Mouse (Mus musculus) inflammation-experienced regulatory T-cells, adult 6 months (primary cell): ENCODE measurements around the gene Fxyd4. TPM values are rescaled to one million over a fixed set of nuclear protein-coding genes. Genes with fewer than 3 reads are reported as not detected.

ENCODE experiments used
- ATAC-seq: one replicate; pipeline ENCODE4 v1.8.0; 2017
- polyA plus RNA-seq, 3 experiments: library from polyadenylated mRNA; unstranded; fragments of 100-300 nt; shearing (Covaris generic); gene quantifications; one replicate each; pipeline ENCODE4 v1.2.1; 2017

Gene Fxyd4
- polyA plus RNA-seq: 10 to 100 TPM in 2 of 3 experiments, 1 to 10 TPM in 1; 6.1 to 16.1 (median 10.9) TPM

DNA sequence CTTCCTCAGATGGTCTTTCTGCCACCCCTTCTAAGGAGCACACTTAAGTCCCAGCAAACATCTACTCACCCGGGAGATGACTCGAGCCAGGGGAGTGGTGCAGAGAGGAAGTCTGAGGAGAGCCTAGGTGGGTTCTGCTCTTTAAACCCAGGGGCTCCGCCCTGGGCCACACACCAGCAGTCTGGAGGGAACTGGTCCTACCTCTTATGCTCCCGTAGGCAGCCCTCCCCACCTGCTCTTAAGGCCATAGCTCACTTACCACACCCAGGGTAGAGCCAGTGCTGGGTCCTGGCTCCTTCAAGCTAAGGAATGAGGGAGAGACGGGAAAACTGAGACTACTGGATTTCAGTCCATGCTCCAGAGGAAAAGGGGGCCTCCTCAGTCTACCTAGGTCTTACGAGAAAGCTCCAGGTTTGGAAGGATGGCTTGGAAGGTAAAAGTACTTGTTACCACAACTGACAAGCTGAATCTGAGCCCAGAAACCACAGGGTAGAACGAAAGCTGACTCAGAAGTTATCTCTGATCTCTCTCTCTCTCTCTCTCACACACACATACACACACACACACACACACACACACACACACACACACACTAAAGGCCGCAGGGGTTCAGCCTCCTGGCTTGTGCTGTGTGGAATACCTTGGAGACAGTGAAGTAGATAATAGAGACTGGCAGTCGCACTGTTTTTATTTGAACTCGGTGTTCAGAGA lies at the start of gene Fxyd4:
TSS of gene Fxyd4 (minus strand) at position 471 of the 711 bp plus-strand sequence.
- peak; percentile 62 for ATAC-seq

DNA sequence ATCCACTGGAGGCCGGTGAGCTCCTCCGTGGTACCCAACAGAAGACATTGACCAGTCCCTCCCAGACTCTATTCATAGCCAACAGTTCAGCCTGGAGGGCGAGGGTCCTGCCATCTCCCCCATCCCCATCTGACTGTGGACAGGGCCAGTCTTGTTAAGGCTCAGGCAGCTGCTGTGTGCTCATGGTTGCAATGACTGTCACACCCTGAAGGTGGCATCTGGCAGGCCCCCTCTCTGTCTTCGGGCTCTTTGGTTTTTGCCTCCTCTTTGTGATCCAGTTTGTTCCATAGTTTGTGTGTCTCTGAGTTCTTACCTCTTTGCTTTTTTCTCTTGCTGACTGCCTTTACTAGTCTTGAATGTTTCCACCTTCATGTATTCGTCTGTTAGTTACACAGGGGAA lies 49.7 kb upstream of the Fxyd4 start:
- ATAC-seq: no peak

DNA sequence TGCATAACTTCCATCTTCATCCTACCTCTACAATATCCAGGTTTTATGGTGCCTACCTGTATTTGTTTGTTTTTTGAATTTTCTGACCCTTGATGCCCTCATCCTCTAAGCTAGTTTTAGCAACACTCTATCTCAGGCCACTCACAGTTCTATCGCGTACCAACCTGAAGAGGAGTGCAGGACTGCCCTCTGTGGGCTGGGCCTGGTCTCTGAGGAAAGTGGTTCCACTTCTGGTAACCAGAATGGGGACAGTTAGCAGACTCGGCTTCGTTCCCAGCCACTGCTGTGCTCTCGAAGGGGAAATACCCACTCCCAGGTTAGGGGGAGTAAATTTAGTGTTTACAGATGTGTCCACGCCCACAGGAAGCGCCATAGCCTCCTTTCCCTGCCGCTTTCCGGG lies 29.2 kb upstream of the Fxyd4 start:
- ATAC-seq: no peak

DNA sequence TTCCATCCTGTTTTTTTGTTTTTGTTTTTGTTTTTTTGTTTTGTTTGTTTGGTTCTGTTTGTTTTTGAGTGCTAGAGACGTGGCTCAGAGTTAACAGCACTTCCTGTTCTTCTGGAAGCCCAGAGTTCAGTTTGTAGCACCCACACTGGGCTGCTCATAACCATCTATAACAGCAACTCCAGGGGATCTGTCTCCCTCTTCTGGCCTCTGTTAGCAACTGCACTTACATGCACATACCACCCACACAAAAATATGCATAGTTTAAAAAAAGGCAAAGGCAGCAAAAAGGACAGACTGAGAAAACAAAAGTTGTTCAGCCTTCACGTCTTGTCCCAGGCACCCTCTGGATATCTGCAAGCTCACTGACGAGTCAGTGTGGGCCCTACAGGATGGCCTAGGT lies 25.7 kb upstream of the Fxyd4 start:
- no peak for ATAC-seq

DNA sequence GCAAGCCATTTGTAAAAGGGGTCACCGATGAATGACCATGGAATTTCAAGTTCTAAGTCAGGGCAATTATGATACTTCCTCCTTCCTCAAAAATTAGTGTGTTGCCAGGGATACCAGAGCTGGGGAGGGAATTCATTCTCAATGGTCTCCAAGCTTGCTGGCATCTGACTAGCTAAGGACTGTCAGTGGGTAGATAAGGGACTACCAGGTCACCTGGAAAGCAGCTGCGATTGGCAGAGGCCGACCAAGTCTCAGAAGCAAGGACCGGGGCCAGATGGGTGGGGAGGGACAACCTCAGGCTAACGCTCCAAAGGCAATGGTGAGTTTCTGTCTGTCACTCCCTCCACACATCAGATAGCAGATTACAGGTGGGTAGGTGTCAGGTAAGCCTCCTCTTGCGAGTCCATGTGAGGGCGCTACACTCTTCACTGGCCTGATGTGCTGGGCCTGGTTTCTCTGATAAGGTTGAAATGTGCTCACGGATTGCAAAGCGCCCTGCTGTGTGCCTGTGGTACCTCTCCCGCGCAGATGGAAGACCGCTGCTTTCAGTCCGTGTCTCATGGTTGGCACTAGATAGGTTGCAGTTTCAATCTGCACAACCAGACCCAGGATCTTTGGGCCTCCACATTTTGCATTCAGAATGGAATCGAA lies 19.5 kb upstream of the Fxyd4 start:
- no peak for ATAC-seq

DNA sequence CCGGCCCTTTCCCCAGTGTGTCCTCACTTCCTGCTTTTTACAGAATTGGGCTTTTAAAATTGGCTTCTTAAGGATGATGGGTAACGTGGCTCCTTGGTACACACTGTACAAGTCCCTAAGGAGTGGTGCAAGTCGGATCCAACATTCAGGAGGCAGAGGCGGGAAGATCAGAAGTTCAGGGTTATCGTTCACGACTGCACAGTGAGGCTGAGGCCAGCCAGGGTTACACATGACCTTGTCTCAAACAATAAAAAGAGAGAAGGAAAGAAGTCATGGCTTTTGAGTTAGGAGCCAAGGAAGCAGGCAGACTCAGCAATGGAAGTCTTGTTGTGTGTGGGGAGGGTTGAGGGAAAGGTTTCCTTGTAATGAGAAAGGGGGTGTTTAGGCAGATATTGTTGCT lies 18.7 kb upstream of the Fxyd4 start:
- ATAC-seq: no peak

DNA sequence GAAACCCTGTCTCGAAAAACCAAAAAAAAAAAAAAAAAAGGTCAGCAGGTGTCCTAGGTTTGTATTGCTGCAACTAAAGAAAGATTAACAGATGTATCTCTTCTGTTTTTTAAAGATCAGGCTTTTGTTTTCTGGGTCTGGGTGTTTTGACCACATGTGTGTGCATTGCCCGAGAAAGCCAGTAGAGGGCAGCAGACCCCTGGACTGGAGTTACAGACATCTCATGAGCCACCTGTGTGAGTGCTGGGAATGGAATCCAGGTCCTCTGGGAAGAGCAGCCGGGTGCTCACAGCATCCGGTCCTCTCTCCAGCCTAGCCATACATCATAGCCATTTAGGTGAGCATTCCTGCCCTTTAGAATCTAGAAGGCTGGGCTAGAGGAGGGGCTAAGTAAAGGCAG lies 14.8 kb upstream of the Fxyd4 start:
- ATAC-seq: no peak

DNA sequence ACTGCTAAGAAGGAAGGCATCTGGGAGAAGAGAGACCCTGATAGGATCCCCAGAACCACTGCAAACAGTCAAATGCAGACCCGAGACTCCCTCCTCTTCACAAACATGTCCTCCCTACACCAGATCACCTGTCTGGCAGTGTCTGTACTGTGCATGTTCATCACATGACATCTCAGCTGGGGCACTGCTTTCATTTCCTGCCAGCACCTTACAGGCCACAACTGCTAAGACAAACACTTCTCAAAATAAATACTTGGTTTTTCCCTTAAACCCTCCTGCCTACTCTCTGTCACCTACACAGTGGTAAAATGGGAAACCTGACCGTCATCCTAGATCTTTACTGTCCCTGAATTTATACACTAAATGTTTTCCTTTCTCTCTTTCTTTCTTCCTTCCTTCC lies 6.4 kb upstream of the Fxyd4 start:
- ATAC-seq: peak; percentile 28

DNA sequence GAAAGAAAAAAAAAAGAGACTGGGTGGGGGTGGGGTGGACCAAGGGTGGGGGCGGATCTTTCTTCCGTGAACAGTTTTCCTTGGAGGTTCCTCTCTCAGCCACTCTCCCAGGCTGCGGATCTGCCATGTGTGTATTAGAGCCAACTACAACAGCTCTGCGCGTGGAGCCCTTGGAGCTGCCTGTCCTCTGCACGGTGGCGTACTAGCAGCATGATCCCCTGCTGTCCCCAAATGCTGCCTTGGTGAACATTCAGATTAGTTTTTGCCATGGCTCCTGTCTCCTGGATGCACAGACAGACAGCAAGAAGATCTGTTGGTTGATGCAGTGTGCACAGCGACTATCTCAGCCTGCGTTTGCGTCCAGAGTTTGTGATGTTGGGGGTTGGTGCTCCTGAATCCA lies 5.3 kb upstream of the Fxyd4 start:
- no peak for ATAC-seq

DNA sequence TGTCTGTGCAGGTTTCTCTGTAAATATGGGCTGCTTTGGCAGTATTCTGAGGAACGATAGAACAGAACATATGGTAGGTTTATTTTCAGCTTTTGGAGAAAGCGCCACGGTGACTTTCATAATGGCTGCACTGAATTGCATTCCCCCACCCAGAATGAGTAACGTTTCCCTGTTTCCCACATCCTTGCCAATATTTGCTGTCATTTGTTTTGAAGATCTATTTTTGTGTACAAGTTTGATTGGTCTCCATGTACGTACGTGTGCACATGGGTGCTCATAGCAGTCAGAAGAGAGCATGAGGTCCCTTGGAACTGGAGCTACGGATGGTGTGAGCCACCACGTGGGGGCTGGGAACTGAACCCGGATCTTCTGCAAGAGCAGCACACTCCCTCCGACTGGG lies 1.5 kb upstream of the Fxyd4 start:
- no peak for ATAC-seq

DNA sequence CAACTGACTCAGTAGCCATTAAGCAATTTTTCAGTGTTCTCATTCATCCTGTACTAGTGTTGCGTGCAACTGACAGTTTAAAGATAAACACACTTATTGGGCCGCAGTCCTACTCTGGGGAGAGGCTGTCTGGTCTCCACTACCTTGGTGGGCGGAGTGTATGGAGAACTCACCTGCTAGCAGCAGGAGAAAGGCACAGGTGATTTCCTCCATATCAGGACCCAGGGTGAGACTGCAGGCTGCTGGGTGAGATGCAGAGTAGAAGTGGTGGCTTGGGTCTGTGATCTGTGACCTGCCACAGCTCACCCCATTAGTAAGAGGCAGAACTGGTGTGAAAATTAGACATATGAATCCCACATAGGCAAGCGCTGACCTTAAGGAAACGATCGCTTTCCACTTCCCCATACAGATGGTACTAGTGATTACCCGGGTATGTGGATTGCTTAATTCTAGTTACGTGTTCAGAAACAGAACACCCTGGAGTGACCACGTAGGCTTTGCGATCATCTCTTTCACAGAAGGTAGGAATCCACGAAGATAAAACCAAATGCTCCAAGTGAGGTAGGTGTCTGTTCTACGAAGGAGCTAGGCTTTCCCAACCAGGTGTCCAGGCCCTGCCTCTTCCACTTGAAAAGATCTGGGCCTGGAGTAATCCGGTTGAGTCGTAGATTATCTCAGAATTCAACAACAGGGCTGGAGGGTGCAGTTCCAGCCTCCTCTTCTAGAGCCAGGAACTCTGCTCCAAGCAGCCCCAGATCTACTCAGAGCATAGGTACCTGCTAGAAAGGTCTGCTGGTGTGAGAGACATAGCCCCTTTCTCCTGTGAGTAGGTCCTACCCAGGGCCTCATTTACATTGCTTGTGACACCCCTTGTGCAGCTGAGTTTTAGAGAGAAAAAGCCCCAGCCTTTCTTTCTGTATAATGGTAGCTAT lies 1.5 kb downstream of the Fxyd4 start:
- no peak for ATAC-seq

DNA sequence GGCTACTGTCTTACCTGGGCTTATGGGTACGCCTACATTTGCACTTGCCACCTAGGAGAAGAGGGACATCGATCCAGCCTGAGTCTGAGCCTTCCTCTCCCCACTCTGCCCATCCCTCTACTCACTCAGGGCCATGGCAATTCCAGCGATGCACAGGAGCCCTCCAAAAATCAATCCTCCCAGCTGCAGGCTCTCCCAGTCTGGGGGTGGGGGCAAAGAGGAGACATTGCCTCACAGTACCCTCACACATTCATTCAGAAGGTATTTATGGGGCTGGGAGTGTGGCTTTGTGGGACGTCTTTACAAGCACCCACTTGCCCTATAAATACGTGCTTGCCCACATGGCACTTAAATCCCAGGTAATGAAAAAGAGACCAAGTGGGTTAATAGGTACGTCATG lies 3.2 kb downstream of the Fxyd4 start:
- ATAC-seq: no peak

DNA sequence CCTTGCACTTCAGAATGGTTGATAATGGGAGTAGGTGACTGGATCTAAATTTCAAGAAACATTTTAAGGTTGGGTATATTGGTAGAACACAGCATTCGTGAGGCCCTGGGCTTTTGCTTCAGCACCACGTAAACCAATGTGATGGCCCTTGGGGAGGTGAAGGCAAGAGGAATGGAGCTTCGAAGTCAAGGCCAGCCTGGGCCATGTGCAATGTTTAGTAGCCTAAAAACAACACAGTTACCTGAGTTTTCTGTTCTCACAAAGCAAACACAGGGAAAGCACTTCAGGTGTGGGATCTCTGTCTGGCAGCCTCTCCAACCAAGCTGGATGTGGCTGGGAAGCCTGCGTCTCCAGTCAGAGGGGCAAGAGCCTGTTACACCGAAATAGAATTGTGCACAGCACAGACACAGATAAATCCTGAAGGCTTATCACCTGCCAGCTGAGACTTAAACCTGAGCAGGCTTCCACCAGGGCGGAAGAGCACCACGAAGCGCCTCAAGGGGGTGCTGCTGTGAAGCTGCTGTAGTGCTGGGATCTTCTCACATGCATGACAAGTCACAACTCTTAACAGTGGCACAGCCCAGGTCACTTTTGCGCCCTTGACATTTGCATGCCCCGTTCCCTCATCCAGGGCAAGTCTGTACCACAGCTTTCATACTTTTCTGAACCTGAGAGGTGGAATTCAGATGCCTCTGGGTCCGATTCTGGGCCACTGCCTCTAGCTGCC lies 5.0 kb downstream of the Fxyd4 start:
- ATAC-seq: no peak

DNA sequence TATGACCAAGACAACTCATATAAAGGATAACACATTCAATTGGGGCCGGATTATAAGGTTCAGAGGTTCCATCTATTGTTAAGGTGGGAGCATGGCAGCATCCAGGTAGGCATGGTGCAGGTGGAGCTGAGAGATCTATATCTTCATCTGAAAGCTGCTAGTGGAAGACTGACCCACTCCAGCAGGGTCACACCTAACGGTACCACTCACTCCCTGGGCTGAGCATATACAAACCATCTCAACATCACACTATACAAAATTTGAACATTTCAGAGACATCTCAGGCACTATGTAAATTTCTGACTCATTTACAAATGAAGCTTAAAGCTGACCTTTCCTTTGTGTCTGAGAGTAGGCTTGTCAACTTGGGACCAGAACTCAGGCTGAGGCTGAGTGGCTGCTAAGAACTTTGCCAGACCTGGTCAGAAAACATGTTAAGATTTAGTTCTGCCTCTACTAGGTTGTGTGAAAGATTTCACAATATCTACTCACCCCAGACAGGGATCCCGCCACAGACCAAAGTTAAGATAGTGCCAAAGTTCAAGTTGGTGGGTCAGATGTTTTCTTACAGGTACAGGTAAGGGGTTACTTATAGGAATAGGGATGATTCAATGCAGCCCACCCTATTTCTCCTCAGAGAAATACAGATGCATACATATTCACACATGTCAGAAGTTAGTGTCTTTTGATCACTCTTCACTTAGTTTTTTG lies 7.4 kb downstream of the Fxyd4 start:
- ATAC-seq: no peak

DNA sequence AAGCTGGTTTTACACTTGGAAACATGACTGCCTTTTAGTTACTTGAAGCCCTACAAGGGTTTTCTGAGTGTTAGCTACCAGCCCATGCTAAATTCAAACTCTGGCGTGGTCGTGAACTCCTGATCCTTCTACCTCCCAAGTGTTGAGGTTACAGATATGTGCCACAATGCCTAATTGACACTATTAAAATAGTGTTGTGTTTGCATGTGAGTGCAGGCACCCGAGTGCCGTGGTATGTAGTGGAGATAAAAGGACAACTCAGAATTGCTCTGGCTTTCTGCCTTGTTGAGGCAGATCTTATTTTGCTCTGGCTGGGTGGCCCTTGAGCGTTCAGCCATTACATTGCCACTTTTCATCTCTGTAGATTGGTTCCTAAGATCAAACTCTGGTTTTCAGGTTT lies 8.7 kb downstream of the Fxyd4 start:
- no peak for ATAC-seq

DNA sequence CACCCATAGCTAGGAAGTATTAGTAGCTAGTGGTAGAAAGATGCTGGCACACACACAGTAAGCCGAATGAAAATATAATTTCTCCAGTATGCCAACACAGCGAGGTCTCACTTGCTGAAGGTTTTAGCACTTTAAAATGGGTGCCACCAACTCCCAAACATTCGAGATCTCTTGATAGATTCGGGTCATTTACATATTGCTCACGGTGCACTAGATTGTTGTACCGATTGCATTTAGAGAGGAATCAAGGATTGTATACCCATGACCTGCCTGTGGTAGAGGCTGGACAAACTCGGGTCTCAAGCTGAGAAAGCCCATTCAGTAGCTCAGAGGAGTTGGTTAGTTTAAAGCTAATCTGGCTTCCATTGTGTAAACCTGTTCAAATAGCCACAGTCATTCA lies 9.5 kb downstream of the Fxyd4 start:
- no peak for ATAC-seq

DNA sequence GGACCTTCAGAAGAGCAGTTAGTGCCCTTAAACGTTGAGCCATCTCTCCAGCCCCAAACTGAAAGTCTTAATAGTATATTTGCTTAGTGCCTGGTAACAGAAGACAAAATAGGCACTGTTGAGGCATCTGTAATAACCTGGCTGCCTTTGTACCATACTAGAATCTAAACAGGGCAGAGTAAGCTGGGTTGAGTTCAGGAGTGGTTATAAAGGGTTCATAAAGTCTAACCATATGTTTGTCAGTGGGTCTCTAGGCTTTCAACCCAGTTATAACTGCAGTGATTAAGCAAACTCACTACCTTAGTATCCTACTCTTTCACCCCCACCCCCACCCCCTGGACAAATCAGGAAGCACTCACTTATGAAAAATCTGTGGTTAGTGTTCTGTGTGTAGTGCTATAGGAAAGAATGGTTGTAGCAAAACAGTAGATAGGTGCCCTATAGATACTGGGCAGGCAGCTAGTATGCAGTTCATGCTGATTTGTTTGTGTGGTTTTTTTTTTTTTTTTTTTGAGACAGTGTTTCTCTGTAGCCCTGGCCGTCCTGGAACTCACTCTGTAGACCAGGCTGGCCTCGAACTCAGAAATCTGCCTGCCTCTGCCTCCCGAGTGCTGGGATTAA lies 10.5 kb downstream of the Fxyd4 start:
- no peak for ATAC-seq

DNA sequence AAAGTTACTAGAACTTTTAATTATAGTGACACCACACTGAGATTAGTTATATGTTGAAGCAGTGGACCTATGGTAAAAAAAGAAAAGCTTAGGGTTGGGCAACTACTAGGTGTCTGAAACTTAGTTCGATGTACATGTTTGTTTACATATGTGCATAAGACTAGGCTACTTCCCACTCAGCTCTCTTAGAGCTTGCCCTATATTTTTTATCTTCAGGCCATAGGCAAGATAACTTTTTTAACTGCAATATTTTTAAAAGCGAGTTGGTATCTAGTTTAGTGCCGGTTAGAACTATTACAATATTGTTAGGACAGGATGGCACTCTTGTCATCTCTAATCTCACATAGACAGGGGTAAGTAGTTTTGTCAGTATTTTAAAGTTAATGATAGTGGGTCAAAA lies 15.5 kb downstream of the Fxyd4 start:
- no peak for ATAC-seq

DNA sequence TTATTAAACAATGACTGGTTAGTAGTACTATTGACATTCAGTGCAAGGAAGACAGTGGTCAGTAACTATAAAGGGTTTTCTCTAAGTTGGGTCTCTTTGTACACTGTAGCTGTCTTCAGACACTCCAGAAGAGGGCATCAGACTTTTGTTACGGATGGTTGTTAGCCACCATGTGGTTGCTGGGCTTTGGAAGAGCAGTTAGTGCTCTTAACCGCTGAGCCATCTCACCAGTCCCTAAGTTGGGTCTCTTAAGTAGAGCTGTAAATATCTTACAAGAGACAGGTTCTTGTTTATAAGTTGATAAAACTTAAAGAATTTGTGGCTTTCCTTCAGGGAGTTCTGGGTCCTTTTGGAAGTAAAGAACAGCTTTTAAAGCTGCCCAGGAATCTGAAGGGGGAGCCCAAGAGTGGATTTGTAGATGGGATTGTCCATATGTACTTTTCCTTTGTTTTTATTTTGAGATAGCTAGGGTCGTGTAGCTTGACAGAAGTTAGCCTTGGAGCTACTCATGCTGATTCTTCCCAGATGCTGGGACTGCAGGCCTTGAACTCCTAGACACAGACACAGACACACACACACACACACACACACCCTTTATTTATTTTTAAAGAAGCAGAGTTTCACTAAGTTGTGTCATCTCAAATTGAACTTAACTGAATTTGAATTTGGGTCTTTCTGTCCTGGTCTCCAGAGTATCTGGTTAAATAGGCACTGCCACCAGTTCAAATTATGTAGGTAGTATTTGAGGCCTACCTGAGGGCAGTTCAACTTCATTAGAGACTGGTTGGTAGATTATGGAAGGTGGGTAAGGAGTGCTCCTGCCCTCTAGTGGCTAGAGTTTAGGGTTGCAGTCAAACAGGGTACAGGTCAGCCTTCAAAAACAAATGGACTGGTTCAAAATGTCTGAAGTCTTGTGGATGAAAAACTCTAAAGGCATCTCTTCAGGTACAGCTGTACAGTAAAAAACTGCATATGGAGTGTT lies 16.5 kb downstream of the Fxyd4 start:
- peak; percentile 35 for ATAC-seq

DNA sequence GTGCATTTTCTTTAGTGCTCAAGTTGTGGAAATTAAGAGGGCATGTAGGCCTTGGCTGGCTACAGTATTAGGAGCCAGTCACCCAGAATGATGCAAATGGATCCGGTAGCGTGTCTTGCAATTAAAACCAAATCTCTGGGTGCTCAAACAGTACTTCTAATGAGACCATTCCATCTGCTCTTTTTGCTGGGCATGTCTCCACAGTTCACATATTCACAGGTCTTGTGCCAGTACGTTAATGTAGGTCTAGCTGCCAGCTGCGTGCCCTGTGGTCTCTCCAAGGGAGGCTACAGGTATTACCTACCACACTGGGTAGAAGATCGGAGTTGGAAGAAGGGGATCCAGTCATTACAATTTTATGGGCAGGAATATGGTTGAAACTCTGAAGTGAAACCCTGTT lies 19.4 kb downstream of the Fxyd4 start:
- ATAC-seq: no peak
